Mouse (Mus musculus): ENCODE data around the gene Tex22. TPM values are rescaled to one million over a fixed set of nuclear protein-coding genes. Genes with fewer than 3 reads are reported as not detected.

The Tex22 gene
- polyA plus RNA-seq, 1 experiment from 2014 or later: not detected

GRCm38 (mm10) chr12:113106386-113106785 is 32.1 kb downstream of the Tex22 start:
- Histone ChIP-seq H3K27ac (ENCODE audit: low read depth, low read length) (no peak overlapping the region), H3K4me3 (ENCODE audit: low read length) (no peak overlapping the region), H3K4me1 (ENCODE audit: control insufficient read depth, insufficient read depth, low read depth, low read length) (peaks cover 12% of the 10 kb centered on the region), H3K27me3 (replicated peaks; ENCODE audit: control insufficient read depth, insufficient read depth, low read length) (no peaks in the 10 kb centered on the region), H3K4me2 (ENCODE audit: low read length) (no peak overlapping the region), H3K9ac (ENCODE audit: low read depth, low read length) (no peak overlapping the region), H3K9me3 (ENCODE audit: control insufficient read depth, low read length) (no peaks in the 10 kb centered on the region), H3K36me3 (ENCODE audit: control insufficient read depth, insufficient read depth, low read length) (no peaks in the 10 kb centered on the region)
- ATAC-seq: no peak
- 92% methylated on average over 6 of the region's 6 CpGs for WGBS

DNA sequence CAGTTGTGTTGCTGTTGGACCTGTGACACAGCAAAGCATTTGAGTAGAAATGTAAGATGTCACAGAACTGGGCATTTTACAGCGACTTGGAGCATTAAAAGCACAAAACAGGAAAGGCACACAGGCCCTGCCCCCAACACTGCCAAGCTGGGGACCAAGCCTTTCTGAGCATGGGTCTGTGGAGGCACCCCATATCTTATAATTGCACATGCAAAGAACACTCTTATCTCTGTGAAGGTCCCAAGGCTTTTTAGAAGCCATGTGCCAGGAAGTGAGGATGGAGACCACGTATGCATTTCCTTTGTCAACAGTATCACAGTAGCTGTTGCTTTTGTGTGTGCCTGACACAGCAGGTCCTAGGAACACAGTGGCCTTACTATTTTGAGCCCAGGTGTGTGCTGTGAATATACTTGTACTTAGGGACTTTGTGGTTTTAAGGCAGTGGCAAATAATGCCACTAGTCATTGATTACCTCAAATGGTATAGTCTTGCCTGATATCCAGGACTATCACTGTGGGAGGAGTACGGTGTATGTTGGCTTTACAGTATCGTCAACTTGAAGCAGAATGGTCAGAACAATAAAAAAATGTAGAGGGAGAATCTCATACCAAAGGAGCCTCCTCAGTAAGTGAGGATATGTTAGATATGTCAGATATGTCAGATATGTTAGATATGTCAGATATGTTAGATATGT is 33.3 kb downstream of the Tex22 start:
- no peak overlapping the region for H3K4me3 ChIP-seq (ENCODE audit: low read length)
- no peak overlapping the region for H3K4me2 ChIP-seq (ENCODE audit: low read length)
- no peak for ATAC-seq
- H3K36me3 ChIP-seq (ENCODE audit: control insufficient read depth, insufficient read depth, low read length): peaks cover 3% of the 10 kb centered on the region; the same call in 1 of the 2 replicates
- no peaks in the 10 kb centered on the region for H3K9me3 ChIP-seq (ENCODE audit: control insufficient read depth, low read length)
- no peaks in the 10 kb centered on the region for H3K27me3 ChIP-seq (replicated peaks; ENCODE audit: control insufficient read depth, insufficient read depth, low read length)
- H3K4me1 ChIP-seq (ENCODE audit: control insufficient read depth, insufficient read depth, low read depth, low read length): peaks cover 9% of the 10 kb centered on the region
- WGBS: 83% methylated on average over 4 of the region's 4 CpGs
- no peak overlapping the region for H3K9ac ChIP-seq (ENCODE audit: low read depth, low read length)
- no peak overlapping the region for H3K27ac ChIP-seq (ENCODE audit: low read depth, low read length)

DNA sequence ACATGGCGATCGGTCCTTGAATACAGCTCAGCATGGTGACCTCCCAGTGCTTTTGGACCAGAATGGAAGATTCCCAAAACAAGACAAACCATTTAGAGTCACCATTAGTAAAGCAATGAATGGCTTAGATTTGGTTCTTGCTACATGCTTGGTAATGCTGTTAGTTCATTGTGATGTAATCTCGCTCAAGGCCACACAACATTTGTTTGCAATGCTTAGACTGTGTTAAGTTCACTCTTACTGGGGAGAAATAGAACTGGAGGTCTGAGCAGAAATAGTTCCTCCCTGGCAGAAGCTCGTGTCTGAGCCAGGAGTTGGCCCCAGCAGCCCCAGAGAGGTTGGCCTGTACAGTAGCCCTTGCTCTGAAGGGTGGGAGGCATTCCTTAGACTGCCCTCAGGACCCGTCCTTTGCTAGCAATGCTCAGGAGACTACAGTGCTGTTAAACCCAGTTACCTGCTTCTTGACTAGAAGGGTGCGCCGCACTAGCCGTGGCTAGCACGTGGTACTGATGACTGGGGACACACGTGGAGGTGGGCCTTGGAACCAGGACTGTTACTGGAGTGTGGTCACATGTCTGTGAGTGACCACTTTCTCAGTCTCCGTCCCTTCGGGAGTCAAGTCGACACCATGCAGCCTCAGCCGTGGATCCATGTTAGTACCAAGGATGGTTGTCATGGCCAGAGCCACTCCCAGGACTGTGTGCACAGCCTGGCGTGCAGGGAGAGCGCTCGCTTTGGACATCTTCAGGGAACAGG is 34.4 kb downstream of the Tex22 start:
- ATAC-seq: no peak
- WGBS: 84% methylated on average over 17 of the region's 17 CpGs

GRCm38 (mm10) chr12:113109801-113110200 is 35.5 kb downstream of the Tex22 start:
- WGBS: 87% methylated on average over 10 of the region's 10 CpGs
- Histone ChIP-seq H3K27ac (ENCODE audit: low read depth, low read length) (no peak overlapping the region), H3K4me2 (ENCODE audit: low read length) (no peak overlapping the region), H3K9me3 (ENCODE audit: control insufficient read depth, low read length) (no peaks in the 10 kb centered on the region), H3K36me3 (ENCODE audit: control insufficient read depth, insufficient read depth, low read length) (peaks cover 8% of the 10 kb centered on the region), H3K4me1 (ENCODE audit: control insufficient read depth, insufficient read depth, low read depth, low read length) (peaks cover 6% of the 10 kb centered on the region), H3K9ac (ENCODE audit: low read depth, low read length) (no peak overlapping the region), H3K4me3 (ENCODE audit: low read length) (no peak overlapping the region), H3K27me3 (replicated peaks; ENCODE audit: control insufficient read depth, insufficient read depth, low read length) (no peaks in the 10 kb centered on the region)
- ATAC-seq: no peak

More for the DNA sequence above, 34.4 kb downstream of the Tex22 start:
- peaks cover 4% of the 10 kb centered on the region; the same call in 1 of the 2 replicates for H3K36me3 ChIP-seq (ENCODE audit: control insufficient read depth, insufficient read depth, low read length)
- H3K4me3 ChIP-seq (ENCODE audit: low read length): no peak overlapping the region
- H3K27ac ChIP-seq (ENCODE audit: low read depth, low read length): no peak overlapping the region
- H3K9me3 ChIP-seq (ENCODE audit: control insufficient read depth, low read length): no peaks in the 10 kb centered on the region
- H3K4me1 ChIP-seq (ENCODE audit: control insufficient read depth, insufficient read depth, low read depth, low read length): peaks cover 6% of the 10 kb centered on the region
- H3K9ac ChIP-seq (ENCODE audit: low read depth, low read length): no peak overlapping the region
- no peak overlapping the region for H3K4me2 ChIP-seq (ENCODE audit: low read length)
- no peaks in the 10 kb centered on the region for H3K27me3 ChIP-seq (replicated peaks; ENCODE audit: control insufficient read depth, insufficient read depth, low read length)

DNA sequence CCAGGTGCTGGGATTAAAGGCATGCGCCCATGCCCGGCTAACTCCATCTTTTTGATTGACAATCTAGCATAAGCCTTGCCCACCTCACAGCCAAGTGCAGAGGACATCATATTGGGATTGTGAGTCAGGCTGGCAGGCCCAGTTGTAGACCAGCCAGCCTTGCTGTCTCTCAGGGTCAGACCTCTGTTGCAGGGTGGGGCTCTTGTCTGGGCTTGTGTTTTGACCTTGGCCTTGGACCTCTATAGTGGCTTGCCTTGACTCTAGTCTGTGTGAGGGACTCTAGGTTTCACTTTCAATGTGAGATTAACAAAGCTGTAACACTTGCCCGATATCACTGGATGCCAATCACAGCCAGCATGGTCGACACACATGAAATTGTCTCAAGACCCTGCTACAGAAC is 39.8 kb downstream of the Tex22 start:
- Histone ChIP-seq H3K9me3 (ENCODE audit: control insufficient read depth, low read length) (no peaks in the 10 kb centered on the region), H3K4me1 (ENCODE audit: control insufficient read depth, insufficient read depth, low read depth, low read length) (peaks cover 6% of the 10 kb centered on the region; the same call in 1 of the 2 replicates), H3K27ac (ENCODE audit: low read depth, low read length) (no peak overlapping the region), H3K36me3 (ENCODE audit: control insufficient read depth, insufficient read depth, low read length) (peaks cover 12% of the 10 kb centered on the region), H3K4me2 (ENCODE audit: low read length) (no peak overlapping the region), H3K9ac (ENCODE audit: low read depth, low read length) (no peak overlapping the region), H3K4me3 (ENCODE audit: low read length) (no peak overlapping the region), H3K27me3 (replicated peaks; ENCODE audit: control insufficient read depth, insufficient read depth, low read length) (no peaks in the 10 kb centered on the region)
- WGBS: 90% methylated on average over 4 of the region's 4 CpGs
- ATAC-seq: no peak

GRCm38 (mm10) chr12:113114856-113115538 is 40.7 kb downstream of the Tex22 start:
- H3K4me3 ChIP-seq (ENCODE audit: low read length): no peak overlapping the region
- no peak overlapping the region for H3K27ac ChIP-seq (ENCODE audit: low read depth, low read length)
- 85% methylated on average over 16 of the region's 16 CpGs for WGBS
- H3K9me3 ChIP-seq (ENCODE audit: control insufficient read depth, low read length): no peaks in the 10 kb centered on the region
- no peak overlapping the region for H3K4me2 ChIP-seq (ENCODE audit: low read length)
- H3K9ac ChIP-seq (ENCODE audit: low read depth, low read length): no peak overlapping the region
- no peaks in the 10 kb centered on the region for H3K27me3 ChIP-seq (replicated peaks; ENCODE audit: control insufficient read depth, insufficient read depth, low read length)
- peaks cover 13% of the 10 kb centered on the region for H3K36me3 ChIP-seq (ENCODE audit: control insufficient read depth, insufficient read depth, low read length)
- no peak for ATAC-seq
- peaks cover 6% of the 10 kb centered on the region; the same call in 1 of the 2 replicates for H3K4me1 ChIP-seq (ENCODE audit: control insufficient read depth, insufficient read depth, low read depth, low read length)

DNA sequence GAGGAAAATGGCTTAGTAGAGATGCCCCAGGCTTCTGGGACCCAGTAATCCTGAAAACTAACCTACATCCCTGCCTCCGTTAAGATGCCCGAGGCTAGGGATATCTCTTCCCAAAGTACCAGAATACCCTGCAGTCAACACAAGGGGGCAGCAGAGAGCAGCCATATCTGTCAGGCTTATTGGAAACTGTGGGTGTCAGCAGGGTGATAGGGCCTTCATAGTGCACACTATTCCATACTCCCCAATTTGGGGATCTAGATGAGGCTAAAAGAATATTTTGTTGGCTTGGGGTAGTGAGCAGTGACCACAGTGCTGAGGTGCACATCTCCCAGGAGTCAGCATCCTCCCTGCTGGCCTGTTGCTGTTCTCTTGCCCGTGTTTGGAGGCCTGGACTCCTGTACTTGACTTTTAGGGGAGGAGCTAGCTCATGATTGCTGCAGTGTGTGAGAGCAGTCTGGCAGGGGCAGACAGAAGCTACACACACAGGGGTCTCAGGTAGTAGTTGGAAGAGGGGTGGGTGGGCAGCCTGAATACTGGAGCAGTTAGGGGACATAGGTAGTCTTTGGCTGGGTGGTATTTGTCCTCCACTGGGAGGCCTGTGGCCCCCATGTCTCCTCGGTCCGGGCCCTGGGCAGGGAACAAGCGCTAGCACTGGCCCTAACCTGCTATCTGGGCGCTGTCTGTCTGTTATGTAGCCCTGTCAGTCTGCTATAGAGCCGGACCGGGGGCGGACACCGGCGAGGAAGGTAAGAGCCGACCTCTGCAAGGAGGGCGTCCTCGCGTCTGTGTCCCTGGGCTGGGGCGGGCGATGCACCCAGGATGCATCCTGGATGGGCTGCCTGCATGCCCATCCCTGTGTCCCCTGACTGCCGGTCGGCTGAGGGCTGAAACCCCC is 45.5 kb downstream of the Tex22 start:
- Histone ChIP-seq H3K4me2 (ENCODE audit: low read length) (no peak overlapping the region), H3K4me3 (ENCODE audit: low read length) (no peak overlapping the region), H3K27me3 (replicated peaks; ENCODE audit: control insufficient read depth, insufficient read depth, low read length) (no peaks in the 10 kb centered on the region), H3K27ac (ENCODE audit: low read depth, low read length) (no peak overlapping the region), H3K36me3 (ENCODE audit: control insufficient read depth, insufficient read depth, low read length) (peaks cover 38% of the 10 kb centered on the region), H3K9ac (ENCODE audit: low read depth, low read length) (no peak overlapping the region; the same call in 1 of the 2 replicates), H3K9me3 (ENCODE audit: control insufficient read depth, low read length) (no peaks in the 10 kb centered on the region), H3K4me1 (ENCODE audit: control insufficient read depth, insufficient read depth, low read depth, low read length) (no peaks in the 10 kb centered on the region)
- 85% methylated on average over 18 of the region's 20 CpGs for WGBS
- ATAC-seq: peak; percentile 55

DNA sequence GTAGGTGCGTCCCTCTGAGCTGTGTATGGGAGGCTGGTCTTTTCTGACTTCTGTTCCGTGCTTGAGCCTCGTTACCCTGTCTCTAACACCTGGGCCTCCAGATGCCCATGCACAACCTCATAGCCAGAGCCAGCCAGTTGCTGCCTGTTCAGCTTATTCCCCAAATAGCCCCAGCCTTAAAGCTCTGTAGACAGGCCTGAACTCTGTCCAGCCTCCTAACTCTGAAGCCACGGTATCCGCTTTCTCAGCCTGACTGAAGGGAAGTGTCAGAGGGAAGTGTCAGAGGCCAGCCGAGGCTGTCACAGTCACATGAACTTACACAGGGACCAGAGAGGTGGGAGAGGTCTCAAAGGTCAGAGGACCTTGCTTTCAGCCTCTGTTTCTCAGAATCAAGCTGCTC is 50.4 kb downstream of the Tex22 start:
- Histone ChIP-seq H3K9me3 (ENCODE audit: control insufficient read depth, low read length) (no peaks in the 10 kb centered on the region), H3K27ac (ENCODE audit: low read depth, low read length) (no peak overlapping the region), H3K4me2 (ENCODE audit: low read length) (no peak overlapping the region), H3K4me1 (ENCODE audit: control insufficient read depth, insufficient read depth, low read depth, low read length) (no peaks in the 10 kb centered on the region), H3K4me3 (ENCODE audit: low read length) (no peak overlapping the region), H3K36me3 (ENCODE audit: control insufficient read depth, insufficient read depth, low read length) (peaks cover 61% of the 10 kb centered on the region), H3K27me3 (replicated peaks; ENCODE audit: control insufficient read depth, insufficient read depth, low read length) (no peaks in the 10 kb centered on the region), H3K9ac (ENCODE audit: low read depth, low read length) (no peak overlapping the region)
- no peak for ATAC-seq
- 89% methylated on average over 6 of the region's 6 CpGs for WGBS
